Mouse (Mus musculus) CH12.LX (cell line): ENCODE data around the gene Dscaml1. TPM values are rescaled to one million over a fixed set of nuclear protein-coding genes. Genes with fewer than 3 reads are reported as not detected.

ENCODE experiments used
- DNase-seq: peaks from one replicate; pipeline ENCODE4 v3.0.0-alpha.2; 2013; ENCODE audit errors: extremely low read depth
- H3K27ac ChIP-seq: 2 replicates; pipeline ENCODE4 v1.5.1; 2012; ENCODE audit warnings: low read depth, mild to moderate bottlenecking, control low read depth, moderate library complexity; ENCODE audit not compliant: insufficient read depth
- H3K27me3 ChIP-seq: replicated peaks from 2 replicates; pipeline ENCODE3; 2012; ENCODE audit warnings: inconsistent platforms
- H3K36me3 ChIP-seq, 2 experiments: replicated peaks in 1 of 2; 2 replicates each; pipeline versions ENCODE3 to v1.6.1; 2012; ENCODE audit warnings: inconsistent platforms in 1 of 2, low read length in 1 of 2, mild to moderate bottlenecking in 1 of 2, mixed read lengths in 1 of 2, moderate library complexity in 1 of 2; ENCODE audit not compliant: control insufficient read depth in 1 of 2, insufficient read depth in 1 of 2
- H3K4me1 ChIP-seq, 2 experiments: 2 replicates each; pipeline ENCODE4 v1.6.1; 2012; ENCODE audit warnings: inconsistent platforms in 1 of 2, moderate library complexity in 1 of 2; ENCODE audit not compliant: insufficient read depth in 2 of 2, control insufficient read depth in 1 of 2
- H3K4me2 ChIP-seq: 2 replicates; pipeline ENCODE4 v1.6.1; 2012; ENCODE audit warnings: low read depth, mild to moderate bottlenecking, control low read depth; ENCODE audit not compliant: poor library complexity, insufficient read depth, severe bottlenecking
- H3K4me3 ChIP-seq, 3 experiments: fragments of 150-350 bp in 1 of 3; sonication (generic) in 1 of 3; replicated peaks in 1 of 3; 2 replicates each; pipeline versions ENCODE3 to v1.5.1; 2011 to 2012; ENCODE audit warnings: low read depth in 2 of 3, low read length in 2 of 3, mild to moderate bottlenecking in 2 of 3, moderate library complexity in 2 of 3, control low read depth in 1 of 3, improper control_type of control experiment in 1 of 3, inconsistent platforms in 1 of 3, mixed read lengths in 1 of 3; ENCODE audit not compliant: poor library complexity in 1 of 3
- H3K79me2 ChIP-seq: replicated peaks from 2 replicates; pipeline ENCODE4 v1.6.1; 2012; ENCODE audit warnings: mild to moderate bottlenecking, moderate library complexity; ENCODE audit not compliant: control insufficient read depth, poor library complexity, insufficient read depth, severe bottlenecking; ENCODE audit errors: extremely low read depth
- H3K9ac ChIP-seq: 2 replicates; pipeline ENCODE4 v1.6.1; 2012; ENCODE audit warnings: low read depth, mild to moderate bottlenecking, control low read depth, moderate library complexity; ENCODE audit not compliant: insufficient read depth
- H3K9me3 ChIP-seq: replicated peaks from 2 replicates; pipeline ENCODE3; 2012; ENCODE audit warnings: low read length, inconsistent platforms, mixed read lengths
- CHD2 ChIP-seq: IDR thresholded peaks from 2 replicates; pipeline ENCODE4 v1.6.1; 2011; ENCODE audit warnings: low read length, improper control_type of control experiment
- E2F4 ChIP-seq: IDR thresholded peaks from 2 replicates; pipeline ENCODE4 v1.6.1; 2011; ENCODE audit warnings: low read depth, low read length, improper control_type of control experiment; ENCODE audit not compliant: insufficient replicate concordance
- ELF1 ChIP-seq: IDR thresholded peaks from 2 replicates; pipeline ENCODE4 v1.6.1; 2014; ENCODE audit warnings: low read depth, mild to moderate bottlenecking, inconsistent platforms, low read length, improper control_type of control experiment
- GABPA ChIP-seq: IDR thresholded peaks from 2 replicates; pipeline ENCODE4 v1.6.1; 2012; ENCODE audit warnings: low read depth, low read length, improper control_type of control experiment, inconsistent platforms; ENCODE audit not compliant: insufficient replicate concordance
- IRF4 ChIP-seq: IDR thresholded peaks from 2 replicates; pipeline ENCODE4 v1.6.1; 2014; ENCODE audit warnings: low read depth, mild to moderate bottlenecking, inconsistent platforms, low read length, improper control_type of control experiment
- JUN ChIP-seq: IDR thresholded peaks from 2 replicates; pipeline ENCODE4 v1.6.1; 2011; ENCODE audit warnings: low read depth, mild to moderate bottlenecking, low read length, improper control_type of control experiment, moderate library complexity; ENCODE audit not compliant: insufficient read depth
- JUND ChIP-seq: conservative IDR thresholded peaks from 2 replicates; pipeline ENCODE4 v1.6.1; 2011; ENCODE audit warnings: low read depth, low read length, improper control_type of control experiment
- MAFK ChIP-seq: IDR thresholded peaks from 2 replicates; pipeline ENCODE4 v1.6.1; 2011; ENCODE audit warnings: low read length, improper control_type of control experiment; ENCODE audit not compliant: insufficient replicate concordance
- MAZ ChIP-seq: IDR thresholded peaks from 2 replicates; pipeline ENCODE4 v1.6.1; 2012; ENCODE audit warnings: low read depth, mild to moderate bottlenecking, inconsistent platforms, low read length, improper control_type of control experiment, moderate library complexity
- MXI1 ChIP-seq: IDR thresholded peaks from 2 replicates; pipeline ENCODE4 v1.6.1; 2011; ENCODE audit warnings: mild to moderate bottlenecking, low read depth, low read length, improper control_type of control experiment
- NELFE ChIP-seq: IDR thresholded peaks from 2 replicates; pipeline ENCODE4 v1.6.1; 2011; ENCODE audit warnings: low read depth, low read length, improper control_type of control experiment
- NRF1 ChIP-seq: IDR thresholded peaks from 2 replicates; pipeline ENCODE4 v1.6.1; 2014; ENCODE audit warnings: low read depth, mild to moderate bottlenecking, inconsistent platforms, low read length, improper control_type of control experiment, moderate library complexity
- RAD21 ChIP-seq: IDR thresholded peaks from 2 replicates; pipeline ENCODE4 v1.6.1; 2011; ENCODE audit warnings: low read depth, mild to moderate bottlenecking, low read length, improper control_type of control experiment, moderate library complexity
- RCOR1 ChIP-seq: conservative IDR thresholded peaks from 2 replicates; pipeline ENCODE4 v1.6.1; 2012; ENCODE audit warnings: low read depth, mild to moderate bottlenecking, inconsistent platforms, low read length, improper control_type of control experiment
- UBTF ChIP-seq: IDR thresholded peaks from 2 replicates; pipeline ENCODE4 v1.6.1; 2012; ENCODE audit warnings: low read depth, mild to moderate bottlenecking, inconsistent platforms, low read length, improper control_type of control experiment, moderate library complexity
- ZC3H11A ChIP-seq: IDR thresholded peaks from 2 replicates; pipeline ENCODE4 v1.6.1; 2012; ENCODE audit warnings: low read depth, mild to moderate bottlenecking, inconsistent platforms, low read length, improper control_type of control experiment
- ZNF384 ChIP-seq: IDR thresholded peaks from 2 replicates; pipeline ENCODE4 v1.6.1; 2012; ENCODE audit warnings: low read depth, low read length, improper control_type of control experiment, inconsistent platforms
- dilution Hi-C: fragments of 300-500 bp; cut with MboI; formaldehyde crosslinking; loops from 2 replicates; pipeline ENCODE4 v1.14.3; 2020; ENCODE audit warnings: low sequenced_read_pairs; ENCODE audit not compliant: extremely low pct_unique_long_range_greater_than_20kb, extremely low pct_ligation_motif_present
- in situ Hi-C: fragments of 300-500 bp; cut with MboI; formaldehyde crosslinking; loops from 3 replicates; pipeline ENCODE4 v1.14.3; 2019; ENCODE audit warnings: low sequenced_read_pairs, low pct_ligation_motif_present, low pct_unique_long_range_greater_than_20kb, mixed read lengths
- polyA plus RNA-seq: library from polyadenylated mRNA; unstranded; fragments of >175 nt; gene quantifications from 2 replicates; pipeline ENCODE4 v1.2.1, GENCODE M21; 2012; ENCODE audit warnings: low read depth; ENCODE audit not compliant: insufficient read length
- total RNA-seq, 2 experiments: library from RNA; depleted of rRNA; stranded (reverse); fragments of 300-350 nt in 1 of 2; fragments of >200 nt in 1 of 2; gene quantifications; 2 replicates each; pipeline ENCODE4 v1.2.3; 2012 to 2014

Gene Dscaml1
- total and polyA plus RNA-seq, 3 experiments: not detected

GRCm38 (mm10) chr9:45458363-45458762, 31.9 kb downstream of the Dscaml1 start:
- no peak for TF ChIP-seq MAFK
- no peak for TF ChIP-seq E2F4
- no peak for TF ChIP-seq CHD2
- TF ChIP-seq ZNF384: no peak
- TF ChIP-seq, all 38 proteins: peak for 0
- dilution Hi-C loops: no loop called here
- H3K4me1 ChIP-seq: peaks cover 10 to 44% of the 10 kb centered on the region in 2 experiments
- H3K4me2 ChIP-seq: no peak overlapping the region
- no peak for DNase-seq
- no peaks in the 10 kb centered on the region for H3K27me3 ChIP-seq
- H3K79me2 ChIP-seq: no peaks in the 10 kb centered on the region
- no peak overlapping the region for H3K27ac ChIP-seq
- H3K9me3 ChIP-seq: peaks cover 4% of the 10 kb centered on the region
- H3K9ac ChIP-seq: no peak overlapping the region
- in situ Hi-C loops: no loop called here
- H3K36me3 ChIP-seq: no peaks in the 10 kb centered on the region
- no peak overlapping the region for H3K4me3 ChIP-seq

- peaks cover 4% of the 10 kb centered on the region for H3K27me3 ChIP-seq
Measured at GRCm38 (mm10) chr9:45465396-45466019, 39.1 kb downstream of the Dscaml1 start.

GRCm38 (mm10) chr9:45468235-45468634, 41.8 kb downstream of the Dscaml1 start:
- H3K4me2 ChIP-seq: no peak overlapping the region
- no peak overlapping the region for H3K9ac ChIP-seq
- in situ Hi-C loops (no loop called here), dilution Hi-C loops (no loop called here)
- H3K36me3 ChIP-seq: no peaks in the 10 kb centered on the region
- H3K4me3 ChIP-seq: no peak overlapping the region
- peaks cover 0 to 9% of the 10 kb centered on the region in 2 experiments; a peak in 3 of 4 replicates for H3K4me1 ChIP-seq
- H3K79me2 ChIP-seq: no peaks in the 10 kb centered on the region
- TF ChIP-seq MXI1 (no peak), RAD21 (no peak), RCOR1 (no peak), NELFE (no peak), ELF1 (no peak), UBTF (no peak), IRF4 (no peak), MAFK (no peak), NRF1 (no peak), MAZ (no peak), CHD2 (no peak), JUN (no peak), ZNF384 (no peak), GABPA (no peak), ZC3H11A (no peak)
- H3K27ac ChIP-seq: no peak overlapping the region
- DNase-seq: no peak
- peaks cover 4% of the 10 kb centered on the region for H3K27me3 ChIP-seq
- H3K9me3 ChIP-seq: no peaks in the 10 kb centered on the region

More at GRCm38 (mm10) chr9:45465396-45466019, 39.1 kb downstream of the Dscaml1 start:
- Histone ChIP-seq H3K4me3 (no peak overlapping the region), H3K4me2 (no peak overlapping the region), H3K9ac (no peak overlapping the region), H3K27ac (no peak overlapping the region), H3K9me3 (peaks cover 4% of the 10 kb centered on the region), H3K36me3 (no peaks in the 10 kb centered on the region), H3K79me2 (no peaks in the 10 kb centered on the region), H3K4me1 (peaks cover 0 to 12% of the 10 kb centered on the region in 2 experiments; a peak in 2 of 4 replicates)
- no peak for DNase-seq
- dilution Hi-C loops: no loop called here
- in situ Hi-C loops: no loop called here
- no peak for TF ChIP-seq UBTF
- no peak for TF ChIP-seq IRF4
- TF ChIP-seq JUND: no peak
